Mouse (Mus musculus): ENCODE measurements around the gene Pianp.

DNA sequence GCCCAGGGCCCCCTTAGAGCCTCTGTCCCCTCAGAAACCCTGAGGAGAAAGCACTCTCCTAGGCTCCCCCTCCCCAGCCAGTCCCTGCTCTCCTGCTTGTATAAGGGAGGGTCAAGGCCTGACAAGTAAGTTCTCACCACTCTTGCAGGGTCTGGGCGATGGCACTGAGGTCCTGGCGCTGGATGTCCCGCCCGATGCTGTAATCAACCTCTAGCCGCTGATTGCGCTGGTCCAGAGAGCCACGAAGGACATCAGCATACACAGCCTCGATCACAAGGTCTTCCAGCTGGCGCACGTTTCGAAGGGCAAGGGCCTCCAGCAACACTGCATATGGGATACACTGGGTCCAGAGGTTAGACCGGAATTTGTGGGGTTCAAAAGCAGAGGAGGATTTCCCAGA, 35.5 kb upstream of the Pianp start:
- TF ChIP-seq POLR2A (IDR thresholded peaks at IDR 0.05; ENCODE audit: insufficient read depth, low read length) (no peak), CTCF (IDR thresholded peaks at IDR 0.05; ENCODE audit: low read depth, low read length) (no peak)
